Mouse (Mus musculus) c-Kit-positive CD71-negative TER-119-negative erythroid progenitor cells, embryonic 14.5 days (primary cell): ENCODE measurements at regions not wholly inside any gene's neighbourhood (a gene's known extent, or its start where the extent isn't known, plus 50 kb on each side); places are given as distances from the start of the nearest gene placed in this dataset.

Experiments
- DNase-seq: peaks from one replicate; pipeline ENCODE4 v3.0.0-alpha.2; 2013; ENCODE audit warnings: low read depth

DNA sequence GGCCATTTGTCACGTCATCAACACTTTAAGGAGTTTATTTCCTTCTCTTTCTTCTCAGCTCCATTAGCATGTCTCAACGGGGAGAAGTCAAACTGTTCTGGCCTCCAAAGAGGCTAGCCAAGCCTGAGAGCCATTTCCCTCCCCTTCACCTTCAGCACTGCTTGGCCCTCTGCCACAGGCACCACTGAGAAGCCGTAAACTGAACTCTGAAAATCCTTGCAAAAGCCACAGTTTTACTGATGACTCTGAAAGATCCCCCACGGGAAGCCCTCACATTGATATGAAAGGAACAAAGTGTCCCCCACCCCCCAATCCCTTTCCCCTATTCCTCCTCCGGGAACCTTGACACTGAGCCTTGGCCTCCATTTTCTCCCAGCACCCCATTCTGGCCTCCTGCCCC, 188.1 kb upstream of the Arid1b start:
- no peak for DNase-seq

- DNase-seq: no peak
Observed at GRCm38 (mm10) chr17:4808926-4809325, 185.2 kb upstream of the Arid1b start.

GRCm38 (mm10) chr17:4813232-4813631, 180.9 kb upstream of the Arid1b start:
- DNase-seq: no peak

- DNase-seq: no peak
Observed at GRCm38 (mm10) chr17:4813666-4814065, 180.5 kb upstream of the Arid1b start.

- DNase-seq: no peak
Observed at GRCm38 (mm10) chr17:4825221-4825895, 168.8 kb upstream of the Arid1b start.

GRCm38 (mm10) chr17:4834065-4834464, 160.1 kb upstream of the Arid1b start:
- no peak for DNase-seq

- DNase-seq: no peak
Observed at GRCm38 (mm10) chr17:4834571-4834970, 159.6 kb upstream of the Arid1b start.

GRCm38 (mm10) chr17:4835065-4835705, 158.9 kb upstream of the Arid1b start:
- DNase-seq: no peak

DNA sequence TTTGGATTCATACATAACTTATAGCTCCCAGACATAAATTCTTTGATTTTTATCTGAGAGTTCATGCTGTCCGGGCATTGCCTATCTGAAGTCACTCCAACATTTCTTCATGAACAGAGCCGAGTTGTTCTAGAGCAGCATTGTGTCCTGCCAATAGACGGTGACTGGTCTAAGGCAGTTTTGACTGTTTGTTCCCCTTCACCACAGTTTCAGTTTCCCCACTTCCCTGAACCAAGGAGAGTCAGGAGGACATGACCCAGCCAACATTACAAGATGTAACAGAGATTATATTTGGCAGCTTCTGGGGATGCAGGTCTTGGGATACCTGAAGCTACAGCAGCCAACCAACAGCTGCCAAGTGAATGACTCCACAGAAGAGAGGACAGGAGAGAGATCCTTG, 154.0 kb upstream of the Arid1b start:
- DNase-seq: no peak

DNA sequence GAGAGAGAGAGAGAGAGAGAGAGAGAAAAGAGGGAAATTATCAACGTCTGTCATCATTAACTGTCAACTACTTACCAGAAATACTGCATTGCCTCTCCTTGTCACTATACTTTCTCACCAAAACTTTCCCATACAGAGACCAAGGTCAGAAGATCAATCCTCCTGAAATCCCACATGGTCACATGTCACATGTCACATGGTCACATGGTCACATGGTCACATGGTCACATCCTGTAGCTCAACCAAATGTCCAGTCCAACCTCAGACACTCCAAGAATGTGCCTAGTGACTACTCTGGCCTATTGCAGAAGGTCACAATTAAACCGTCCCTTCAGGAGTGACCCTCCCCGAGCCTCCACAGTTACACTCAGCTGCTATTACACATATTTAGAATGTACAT, 135.8 kb upstream of the Arid1b start:
- no peak for DNase-seq

GRCm38 (mm10) chr17:4864901-4865300, 129.2 kb upstream of the Arid1b start:
- no peak for DNase-seq

DNA sequence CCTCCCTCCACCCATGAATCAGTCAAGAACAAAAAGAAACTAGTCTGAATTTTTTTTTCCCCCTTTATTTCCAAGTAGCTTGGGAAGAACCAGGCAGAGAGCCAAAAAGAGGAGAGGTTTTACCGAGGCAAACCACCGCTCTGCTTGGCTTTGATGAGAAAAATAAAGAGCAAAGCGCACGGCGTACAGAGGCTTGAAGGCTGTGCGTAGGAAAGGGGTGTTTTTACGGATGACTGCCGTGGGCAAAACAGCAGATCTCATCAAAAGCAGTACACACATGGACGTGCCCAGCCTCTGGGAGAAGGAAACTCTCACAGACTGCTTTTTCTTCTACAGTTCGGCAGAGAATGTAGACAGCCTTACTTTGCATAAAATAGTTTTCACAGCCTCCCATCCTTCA, 128.5 kb upstream of the Arid1b start:
- DNase-seq: no peak

DNA sequence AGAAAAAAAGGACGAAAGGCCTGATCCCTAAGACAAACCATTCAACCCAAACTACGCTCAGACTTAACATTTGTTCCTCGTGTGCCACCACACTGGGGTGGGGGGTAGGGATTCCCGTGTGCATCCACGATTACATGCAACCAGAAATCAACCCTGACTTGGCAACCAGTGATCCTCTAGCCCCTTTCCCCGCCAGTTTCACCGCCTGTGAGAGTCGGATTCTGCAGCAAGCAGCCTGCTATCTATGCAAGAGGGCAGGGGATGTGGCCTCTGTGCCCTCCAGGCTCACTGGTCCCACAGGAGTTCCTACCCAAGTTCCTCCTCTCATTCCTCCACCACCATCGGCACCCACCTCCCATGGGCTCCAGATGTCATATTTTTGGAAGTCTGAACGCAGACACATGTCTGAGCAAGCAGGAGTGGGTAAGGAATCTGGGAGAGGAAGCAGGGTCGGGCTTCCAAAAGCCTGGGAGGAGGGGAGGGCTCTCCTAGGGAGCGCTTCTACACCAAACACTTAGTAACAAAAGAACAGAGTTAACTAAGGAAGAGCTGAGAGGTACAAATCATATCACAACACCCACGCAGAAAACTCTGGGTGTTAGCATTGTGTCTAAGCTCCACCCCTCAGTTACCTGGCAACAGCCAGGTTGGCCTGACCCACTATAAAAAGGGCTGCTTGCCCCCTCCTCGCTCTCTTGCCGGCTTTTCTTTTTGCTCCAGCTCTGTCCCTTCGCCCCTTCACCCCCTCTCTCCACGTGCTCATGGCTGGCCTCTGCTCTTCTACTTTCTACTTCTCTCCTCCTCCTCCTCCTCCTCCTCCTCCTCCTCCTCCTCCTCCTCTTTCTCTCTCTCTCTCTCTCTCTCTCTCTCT, 127.9 kb upstream of the Arid1b start:
- DNase-seq: no peak

DNA sequence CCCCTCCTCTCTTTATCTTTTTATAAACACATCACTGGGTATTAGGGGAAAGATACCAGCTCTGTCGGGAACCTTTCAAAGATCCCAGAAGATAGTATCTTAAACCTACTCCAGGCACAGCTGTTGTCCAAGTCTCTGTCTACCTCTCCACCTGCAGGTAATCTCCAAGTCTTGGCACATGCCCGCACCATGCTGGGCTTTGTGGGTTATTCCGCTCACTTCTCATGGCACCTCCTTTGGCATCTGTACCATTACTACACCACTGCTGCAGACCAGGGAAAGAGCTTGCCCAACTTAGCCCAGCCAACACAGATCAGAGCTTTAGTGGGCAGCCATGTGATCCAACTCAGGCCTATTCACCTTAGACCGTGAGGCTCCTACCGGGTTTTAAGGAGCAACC, 127.0 kb upstream of the Arid1b start:
- no peak for DNase-seq

- no peak for DNase-seq
Observed at GRCm38 (mm10) chr17:4867754-4868445, 126.2 kb upstream of the Arid1b start.

- no peak for DNase-seq
Observed at GRCm38 (mm10) chr17:4868446-4868825, 125.7 kb upstream of the Arid1b start.

- DNase-seq: no peak
Observed at GRCm38 (mm10) chr17:4868861-4869260, 125.3 kb upstream of the Arid1b start.

- no peak for DNase-seq
Observed at GRCm38 (mm10) chr17:4871267-4871666, 122.9 kb upstream of the Arid1b start.

DNA sequence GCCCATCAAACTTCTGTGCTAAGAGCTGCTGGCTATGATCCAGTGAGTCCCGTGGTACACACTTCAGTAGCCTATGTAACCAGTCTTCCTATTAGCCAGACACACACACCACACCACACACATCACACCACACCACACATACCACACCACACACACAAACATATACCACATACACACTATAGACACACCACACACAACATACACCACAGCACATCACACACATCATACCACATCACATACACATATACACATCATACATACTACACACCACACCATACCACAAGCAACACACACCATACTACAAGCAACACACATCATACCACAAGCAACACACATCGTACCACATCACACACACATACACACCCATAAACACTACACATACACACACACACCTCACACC, 119.7 kb upstream of the Arid1b start:
- DNase-seq: no peak

DNA sequence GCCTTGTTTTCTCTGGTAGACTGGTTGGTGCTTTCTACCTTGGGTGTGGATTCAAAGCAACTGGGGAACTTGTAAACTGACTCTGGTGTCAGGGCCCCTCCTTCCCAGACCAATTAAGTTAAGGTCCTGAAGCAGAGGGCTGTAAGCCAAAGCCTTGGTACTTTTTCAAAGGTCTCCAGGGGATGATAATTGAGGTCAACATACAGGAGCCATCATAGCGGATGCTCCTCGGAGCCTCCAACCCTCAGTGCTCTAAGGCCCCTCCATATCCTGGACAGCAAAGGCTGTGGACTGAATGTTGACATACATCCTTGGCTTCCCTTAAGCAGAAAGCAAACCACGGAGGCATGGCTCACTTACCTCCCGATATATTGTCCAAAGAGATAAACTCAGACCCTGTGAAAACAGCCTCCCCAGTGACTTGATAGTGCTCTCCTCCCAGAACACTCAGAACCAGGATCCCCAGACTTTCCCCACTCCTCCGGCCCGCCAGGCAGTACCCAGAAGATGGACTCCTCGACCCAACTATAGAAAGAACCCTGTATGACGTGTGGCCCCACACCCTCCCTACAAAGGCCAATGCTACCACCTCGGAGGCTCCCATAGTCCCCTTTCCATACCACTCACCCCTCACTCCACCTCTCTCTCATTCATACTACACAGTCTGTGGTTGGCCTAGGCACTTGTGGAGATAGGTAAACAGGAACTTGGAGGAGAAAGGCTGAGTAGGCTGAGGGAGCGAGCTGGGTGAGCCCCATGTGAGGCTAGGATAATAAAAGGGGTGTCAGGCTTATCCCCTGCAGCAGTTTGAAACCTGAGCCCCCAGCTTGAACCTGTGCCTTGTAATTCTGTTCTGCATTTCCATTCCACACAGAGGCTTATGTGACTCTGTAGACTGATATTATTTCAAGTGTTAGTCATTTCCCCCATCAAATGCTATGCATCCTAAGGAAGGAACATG, 118.8 kb upstream of the Arid1b start:
- DNase-seq: no peak

GRCm38 (mm10) chr17:4876431-4876830, 117.7 kb upstream of the Arid1b start:
- no peak for DNase-seq
